Mouse (Mus musculus) kidney, embryonic 15.5 days (tissue): ENCODE measurements around the gene Basp1. TPM values are rescaled to one million over a fixed set of nuclear protein-coding genes. Genes with fewer than 3 reads are reported as not detected.

Experiments used
- ATAC-seq: fragments of 200-750 bp; cut with Nextera tagmentation; replicated peaks from 2 replicates; pipeline ENCODE4 v1.8.0; 2017; ENCODE audit warnings: moderate TSS enrichment; ENCODE audit not compliant: low FRiP score
- H3K27ac ChIP-seq: fragments of 300-500 bp; sonication (generic); 2 replicates; pipeline ENCODE4 v1.5.1; 2015; ENCODE audit warnings: mild to moderate bottlenecking, inconsistent platforms
- H3K27me3 ChIP-seq: fragments of 300-500 bp; sonication (generic); 2 replicates; pipeline ENCODE4 v1.6.1; 2015; ENCODE audit warnings: inconsistent platforms
- H3K36me3 ChIP-seq: fragments of 300-500 bp; sonication (generic); 2 replicates; pipeline ENCODE4 v1.6.1; 2015; ENCODE audit warnings: inconsistent platforms
- H3K4me1 ChIP-seq: fragments of 300-500 bp; sonication (generic); 2 replicates; pipeline ENCODE4 v1.6.1; 2015; ENCODE audit warnings: inconsistent platforms
- H3K4me2 ChIP-seq: fragments of 300-500 bp; sonication (generic); 2 replicates; pipeline ENCODE4 v1.6.1; 2015; ENCODE audit warnings: moderate library complexity, mild to moderate bottlenecking, inconsistent platforms
- H3K4me3 ChIP-seq: fragments of 300-500 bp; sonication (generic); replicated peaks from 2 replicates; pipeline ENCODE4 v1.5.1; 2015; ENCODE audit warnings: mild to moderate bottlenecking, inconsistent platforms
- H3K9ac ChIP-seq: fragments of 300-500 bp; sonication (generic); 2 replicates; pipeline ENCODE4 v1.6.1; 2015; ENCODE audit warnings: mild to moderate bottlenecking, inconsistent platforms
- H3K9me3 ChIP-seq: fragments of 300-500 bp; sonication (generic); replicated peaks from 2 replicates; pipeline ENCODE4 v1.6.1; 2016; ENCODE audit warnings: inconsistent platforms
- WGBS: fragments of 180-500 bp; shearing (Covaris S2); methylation state at CpG from one replicate; pipeline ENCODE4 v1.1.7; 2015; ENCODE audit warnings: mixed read lengths; 5-methylcytosine and 5-hydroxymethylcytosine counted together
- polyA plus RNA-seq: library from polyadenylated mRNA; unstranded; fragments of >200 nt; fragmentation: Nextera tagmentation; extraction: Ambion mirVana; gene quantifications from 2 replicates; pipeline ENCODE4 v1.2.1, GENCODE M21; 2015

The Basp1 gene
- polyA plus RNA-seq, 1 experiment from 2014 or later = 26.1 TPM

DNA sequence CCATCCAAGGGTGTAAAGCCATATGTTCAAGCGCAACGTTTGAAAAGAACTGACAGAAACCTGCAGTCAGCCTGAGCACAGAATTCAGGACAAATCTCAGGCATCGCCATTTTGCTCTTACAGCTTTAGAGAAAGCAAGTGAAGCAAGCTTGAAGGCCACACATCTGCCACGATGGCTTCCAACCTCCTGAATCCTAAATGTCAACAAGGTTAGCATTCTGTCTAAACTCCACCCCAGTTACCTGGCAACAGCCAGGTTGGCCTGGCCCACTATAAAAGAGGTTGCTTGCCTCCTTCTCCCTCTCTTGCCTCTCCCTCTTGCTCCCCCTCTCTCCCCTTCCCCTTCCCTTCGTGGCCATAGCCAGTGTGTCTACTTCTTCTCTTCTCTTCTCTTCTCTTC lies 33.5 kb downstream of the Basp1 start:
- Histone ChIP-seq H3K4me1 (0 out of 2 replicates have a peak, but pooled peaks cover 6% of the 10 kb centered on the region), H3K9ac (no peak overlapping the region), H3K27ac (no peak overlapping the region), H3K4me2 (no peak overlapping the region), H3K27me3 (no peaks in the 10 kb centered on the region), H3K4me3 (no peak overlapping the region), H3K9me3 (no peaks in the 10 kb centered on the region), H3K36me3 (peaks cover 12% of the 10 kb centered on the region; the same call in 1 of the 2 replicates)
- 87% methylated on average over 5 of the region's 5 CpGs for WGBS
- no peak for ATAC-seq

DNA sequence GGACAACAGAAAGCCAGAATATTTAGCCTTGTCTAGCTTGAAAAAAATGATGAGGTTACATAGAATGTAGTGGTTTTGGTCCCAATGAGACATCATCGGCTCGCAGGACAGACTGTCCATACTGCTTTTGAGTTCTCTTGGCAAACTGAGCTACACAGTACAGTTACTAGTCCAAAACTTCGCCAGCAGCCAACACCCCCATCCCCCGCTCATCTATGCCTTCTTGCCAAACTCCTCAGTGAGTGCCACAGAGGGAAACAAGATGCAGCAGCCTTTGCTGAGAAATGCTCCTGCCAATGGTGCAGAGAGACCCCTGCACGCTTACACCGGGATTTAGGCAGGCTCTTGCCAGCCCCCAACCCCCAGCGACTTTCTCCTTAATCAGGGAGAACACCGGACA lies 34.9 kb downstream of the Basp1 start:
- WGBS = 86% methylated on average over 8 of the region's 8 CpGs
- no peaks in the 10 kb centered on the region for H3K9me3 ChIP-seq
- ATAC-seq = no peak

GRCm38 (mm10) chr15:25376914-25377313 lies 36.6 kb downstream of the Basp1 start:
- 0 out of 2 replicates have a peak, but pooled peaks cover 4% of the 10 kb centered on the region for H3K36me3 ChIP-seq
- ATAC-seq = no peak
- no peak overlapping the region for H3K4me3 ChIP-seq
- H3K9me3 ChIP-seq = no peaks in the 10 kb centered on the region
- H3K27me3 ChIP-seq = no peaks in the 10 kb centered on the region
- H3K4me2 ChIP-seq = no peak overlapping the region
- 0 out of 2 replicates have a peak, but pooled peaks cover 6% of the 10 kb centered on the region for H3K4me1 ChIP-seq
- H3K27ac ChIP-seq = no peak overlapping the region
- H3K9ac ChIP-seq = no peak overlapping the region
- WGBS = 52% methylated on average over 3 of the region's 3 CpGs

More for the DNA sequence above, 34.9 kb downstream of the Basp1 start:
- Histone ChIP-seq H3K27ac (no peak overlapping the region), H3K4me3 (no peak overlapping the region), H3K36me3 (peaks cover 12% of the 10 kb centered on the region; the same call in 1 of the 2 replicates), H3K4me2 (no peak overlapping the region), H3K4me1 (0 out of 2 replicates have a peak, but pooled peaks cover 6% of the 10 kb centered on the region), H3K9ac (no peak overlapping the region), H3K27me3 (no peaks in the 10 kb centered on the region)

GRCm38 (mm10) chr15:25373486-25373885 lies 40.1 kb downstream of the Basp1 start:
- Histone ChIP-seq H3K9me3 (no peaks in the 10 kb centered on the region), H3K36me3 (no peaks in the 10 kb centered on the region), H3K27me3 (no peaks in the 10 kb centered on the region), H3K9ac (no peak overlapping the region), H3K27ac (no peak overlapping the region), H3K4me3 (no peak overlapping the region), H3K4me1 (0 out of 2 replicates have a peak, but pooled peaks cover 8% of the 10 kb centered on the region), H3K4me2 (no peak overlapping the region)
- 71% methylated on average over 3 of the region's 3 CpGs for WGBS
- no peak for ATAC-seq

DNA sequence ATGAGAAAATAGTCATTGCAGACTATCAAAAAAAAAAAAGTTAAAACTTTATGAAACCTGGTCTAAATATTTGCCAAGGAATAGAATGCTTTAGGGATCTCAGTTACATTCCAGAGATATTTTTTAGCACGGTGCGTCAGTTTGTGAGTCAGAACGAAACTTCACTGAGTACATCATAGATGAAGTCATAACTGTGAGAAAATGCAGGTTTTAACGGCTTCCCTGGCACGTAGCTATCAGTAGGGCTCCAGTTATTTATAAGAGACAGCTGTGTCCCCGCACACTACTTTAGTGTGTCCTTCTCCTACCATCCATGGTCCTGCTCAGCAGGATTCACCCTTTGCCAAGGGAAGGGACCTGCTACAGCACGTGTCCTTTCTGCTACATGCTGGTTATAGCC lies 44.0 kb downstream of the Basp1 start:
- no peak overlapping the region for H3K4me3 ChIP-seq
- H3K27ac ChIP-seq = no peak overlapping the region
- 0 out of 2 replicates have a peak, but pooled peaks cover under 1% of the 10 kb centered on the region for H3K36me3 ChIP-seq
- H3K4me1 ChIP-seq = peaks cover 12% of the 10 kb centered on the region
- no peak for ATAC-seq
- 77% methylated on average over 7 of the region's 7 CpGs for WGBS
- no peaks in the 10 kb centered on the region for H3K9me3 ChIP-seq
- no peak overlapping the region for H3K9ac ChIP-seq
- H3K4me2 ChIP-seq = no peak overlapping the region
- no peaks in the 10 kb centered on the region for H3K27me3 ChIP-seq

DNA sequence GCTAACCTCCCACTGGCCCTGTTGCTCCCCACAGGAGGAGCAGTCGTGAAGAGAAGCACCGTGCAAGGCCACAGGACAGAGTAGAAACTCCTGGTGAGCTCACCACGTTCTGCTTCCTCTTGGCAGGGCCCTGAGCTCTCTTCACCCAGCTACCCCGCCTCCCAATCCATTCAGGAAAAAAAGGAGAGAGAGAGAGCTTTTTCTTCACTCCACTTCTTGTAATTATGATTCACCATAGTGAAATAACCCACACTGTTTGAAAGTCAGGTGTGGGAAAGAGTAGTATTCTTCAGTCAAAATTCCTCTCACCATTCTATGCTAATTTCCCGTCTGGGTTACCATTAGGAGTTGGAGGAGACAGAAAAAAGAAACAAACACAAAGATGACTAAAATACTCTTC lies 48.1 kb downstream of the Basp1 start:
- H3K36me3 ChIP-seq = peaks cover 15% of the 10 kb centered on the region; the same call in 1 of the 2 replicates
- no peak overlapping the region for H3K27ac ChIP-seq
- H3K4me3 ChIP-seq = no peak overlapping the region
- WGBS = 63% methylated on average over 5 of the region's 5 CpGs
- peaks cover 20% of the 10 kb centered on the region for H3K4me1 ChIP-seq
- H3K27me3 ChIP-seq = no peaks in the 10 kb centered on the region
- no peak overlapping the region for H3K4me2 ChIP-seq
- H3K9me3 ChIP-seq = no peaks in the 10 kb centered on the region
- no peak for ATAC-seq
- no peak overlapping the region for H3K9ac ChIP-seq

GRCm38 (mm10) chr15:25364819-25365463 lies 48.6 kb downstream of the Basp1 start:
- Histone ChIP-seq H3K4me2 (peak overlapping the region; percentile 77), H3K4me3 (peak overlapping the region; percentile 48), H3K27me3 (no peaks in the 10 kb centered on the region), H3K9ac (peak overlapping the region; percentile 54), H3K36me3 (peaks cover 15% of the 10 kb centered on the region; the same call in 1 of the 2 replicates), H3K4me1 (peaks cover 22% of the 10 kb centered on the region), H3K27ac (no peak overlapping the region), H3K9me3 (no peaks in the 10 kb centered on the region)
- 38% methylated on average over 23 of the region's 23 CpGs for WGBS
- 0 out of 2 replicates have a peak, but pooled peaks have one; percentile 3 for ATAC-seq

GRCm38 (mm10) chr15:25364160-25364818 lies 49.3 kb downstream of the Basp1 start:
- WGBS = 14% methylated on average over 90 of the region's 97 CpGs
- Histone ChIP-seq H3K4me2 (peak overlapping the region; percentile 77), H3K9me3 (no peaks in the 10 kb centered on the region), H3K4me3 (peak overlapping the region; percentile 48), H3K27ac (no peak overlapping the region), H3K36me3 (peaks cover 15% of the 10 kb centered on the region; the same call in 1 of the 2 replicates), H3K27me3 (no peaks in the 10 kb centered on the region), H3K4me1 (peaks cover 21% of the 10 kb centered on the region), H3K9ac (peak overlapping the region; percentile 54)
- ATAC-seq = peak; percentile 80

GRCm38 (mm10) chr15:25363636-25364035 lies 49.9 kb downstream of the Basp1 start:
- ATAC-seq = peak; percentile 7; the same call in 1 of the 2 replicates
- Histone ChIP-seq H3K4me3 (no peak overlapping the region; the same call in 1 of the 2 replicates), H3K9me3 (no peaks in the 10 kb centered on the region), H3K9ac (no peak overlapping the region), H3K27ac (no peak overlapping the region), H3K4me2 (peak overlapping the region; percentile 77; the same call in 1 of the 2 replicates), H3K36me3 (peaks cover 15% of the 10 kb centered on the region; the same call in 1 of the 2 replicates), H3K27me3 (no peaks in the 10 kb centered on the region), H3K4me1 (peaks cover 21% of the 10 kb centered on the region)
- 94% methylated on average over 9 of the region's 9 CpGs for WGBS

GRCm38 (mm10) chr15:25360825-25361224 lies 52.7 kb downstream of the Basp1 start:
- H3K4me1 ChIP-seq = peaks cover 21% of the 10 kb centered on the region
- H3K4me3 ChIP-seq = no peak overlapping the region
- no peaks in the 10 kb centered on the region for H3K9me3 ChIP-seq
- H3K27ac ChIP-seq = no peak overlapping the region
- no peak for ATAC-seq
- H3K36me3 ChIP-seq = peaks cover 15% of the 10 kb centered on the region; the same call in 1 of the 2 replicates
- no peaks in the 10 kb centered on the region for H3K27me3 ChIP-seq
- WGBS = 56% methylated on average over 5 of the region's 5 CpGs
- no peak overlapping the region for H3K4me2 ChIP-seq
- no peak overlapping the region for H3K9ac ChIP-seq

DNA sequence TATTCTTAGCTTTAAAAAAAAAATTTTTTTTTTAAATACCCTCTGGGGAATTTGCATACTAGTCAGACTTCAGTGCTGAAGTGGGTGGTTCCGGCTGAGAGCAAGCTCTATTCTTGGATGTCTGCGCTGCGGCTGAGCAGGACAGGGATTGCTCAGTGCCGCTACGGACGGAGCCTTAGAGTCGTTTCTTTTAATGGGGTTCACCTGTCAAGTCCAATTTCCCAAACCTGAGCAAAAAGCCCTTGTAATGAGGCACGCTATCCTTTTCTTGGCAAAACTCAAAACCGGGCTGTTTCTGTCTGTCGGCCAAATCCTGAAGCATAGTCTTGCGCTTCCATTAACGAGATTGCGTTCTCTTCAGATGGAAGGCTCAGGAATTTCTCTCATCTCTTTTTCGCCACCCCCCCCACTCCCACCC lies 54.9 kb downstream of the Basp1 start:
- WGBS = 48% methylated on average over 14 of the region's 14 CpGs
- no peak overlapping the region for H3K9ac ChIP-seq
- H3K4me2 ChIP-seq = peak overlapping the region; percentile 41
- no peak overlapping the region for H3K4me3 ChIP-seq
- no peaks in the 10 kb centered on the region for H3K27me3 ChIP-seq
- H3K4me1 ChIP-seq = peaks cover 6% of the 10 kb centered on the region; the same call in 1 of the 2 replicates
- H3K27ac ChIP-seq = no peak overlapping the region
- peak; percentile 76; the same call in 1 of the 2 replicates for ATAC-seq
- H3K9me3 ChIP-seq = no peaks in the 10 kb centered on the region
- peaks cover 7% of the 10 kb centered on the region; the same call in 1 of the 2 replicates for H3K36me3 ChIP-seq

- no peaks in the 10 kb centered on the region for H3K9me3 ChIP-seq
- no peak overlapping the region for H3K27ac ChIP-seq
- no peak for ATAC-seq
- no peak overlapping the region for H3K4me2 ChIP-seq
- no peaks in the 10 kb centered on the region for H3K36me3 ChIP-seq
- no peak overlapping the region for H3K4me3 ChIP-seq
- 92% methylated on average over 5 of the region's 5 CpGs for WGBS
- no peak overlapping the region for H3K9ac ChIP-seq
- H3K27me3 ChIP-seq = no peaks in the 10 kb centered on the region
- peaks cover 3% of the 10 kb centered on the region; the same call in 1 of the 2 replicates for H3K4me1 ChIP-seq
Measured at GRCm38 (mm10) chr15:25355339-25355738, 58.2 kb downstream of the Basp1 start.
